Mouse (Mus musculus) heart, postnatal 0 days (tissue): Measurements from ENCODE around the gene Anxa11.

Experiments used
- CTCF ChIP-seq: IDR thresholded peaks from 2 replicates; pipeline ENCODE4 v1.5.1; 2016; ENCODE audit warnings: antibody characterized with exemption, control low read depth, low read depth
- EP300 ChIP-seq: IDR thresholded peaks from 2 replicates; pipeline ENCODE4 v1.6.1; 2016; ENCODE audit warnings: antibody characterized with exemption, low read depth

DNA sequence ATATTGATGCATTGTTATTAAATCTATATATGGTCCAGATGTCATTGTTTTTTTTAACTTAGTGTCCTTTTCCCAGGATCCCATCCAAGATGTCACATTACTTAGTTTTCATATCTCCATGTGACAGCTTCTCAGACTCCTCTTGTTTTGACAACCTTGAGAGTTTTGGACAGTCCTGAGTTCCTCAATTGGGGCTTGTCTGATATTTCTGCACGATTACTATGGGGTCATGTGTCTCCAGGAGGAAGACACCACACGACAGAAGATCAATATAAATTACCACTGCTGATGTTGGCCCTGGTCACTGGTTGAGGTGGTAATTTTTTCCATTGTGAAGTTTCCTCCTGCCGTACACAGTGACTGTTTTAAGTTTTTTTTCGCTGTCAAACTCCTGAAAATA, 377 bp upstream of the Anxa11 start:
- TF ChIP-seq CTCF (no peak), EP300 (no peak)
